Mouse (Mus musculus): Measurements from ENCODE around the gene Cfap99. TPM values are rescaled to one million over a fixed set of nuclear protein-coding genes. Genes with fewer than 3 reads are reported as not detected.

Cfap99 gene
- total RNA-seq (2021): under 1 TPM in 1 of 2 experiments, not detected in 1; 0.16 TPM
- long read RNA-seq, experiment 1: 0 reads
- long read RNA-seq, experiment 2: 0 reads

DNA sequence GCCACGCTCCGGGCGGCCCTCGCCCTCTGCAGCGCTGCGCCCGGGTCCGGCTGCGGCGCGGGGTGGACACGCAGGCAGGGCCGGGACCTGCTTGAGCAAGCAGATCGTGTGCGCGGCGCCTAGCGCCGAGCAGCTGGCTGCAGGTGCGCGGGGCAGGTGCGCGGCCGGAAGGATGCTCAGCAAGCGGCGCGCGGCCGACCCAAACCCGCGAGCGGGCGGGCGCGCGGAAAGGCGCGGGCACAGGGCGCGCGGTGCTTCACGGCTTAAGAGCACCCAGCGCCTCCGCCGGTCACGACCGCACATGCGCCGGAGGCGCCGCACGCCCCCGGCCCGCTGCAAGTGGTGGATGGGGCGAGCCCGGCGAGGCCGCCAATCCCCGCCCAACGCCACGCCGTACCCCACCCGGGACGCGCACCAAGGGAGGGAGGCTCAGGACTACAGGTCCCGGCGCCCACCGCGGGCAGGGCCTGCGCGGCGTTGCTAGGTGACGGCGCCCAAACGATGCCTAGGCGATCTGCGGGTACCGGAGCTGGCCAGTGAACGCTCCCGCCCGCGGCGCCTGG is at the start of gene Cfap99, which contains the start of gene Zfyve28:
Gene Cfap99, plus strand, starts transcription at position 447 of the 563 bp plus-strand sequence.
Gene Zfyve28, minus strand, starts transcription at position 296 of the 563 bp plus-strand sequence.
- DNase-seq: peak; percentile 78
- intact Hi-C loops (cut with DNase I; ENCODE audit: low total_unique reads): no loop called here

DNA sequence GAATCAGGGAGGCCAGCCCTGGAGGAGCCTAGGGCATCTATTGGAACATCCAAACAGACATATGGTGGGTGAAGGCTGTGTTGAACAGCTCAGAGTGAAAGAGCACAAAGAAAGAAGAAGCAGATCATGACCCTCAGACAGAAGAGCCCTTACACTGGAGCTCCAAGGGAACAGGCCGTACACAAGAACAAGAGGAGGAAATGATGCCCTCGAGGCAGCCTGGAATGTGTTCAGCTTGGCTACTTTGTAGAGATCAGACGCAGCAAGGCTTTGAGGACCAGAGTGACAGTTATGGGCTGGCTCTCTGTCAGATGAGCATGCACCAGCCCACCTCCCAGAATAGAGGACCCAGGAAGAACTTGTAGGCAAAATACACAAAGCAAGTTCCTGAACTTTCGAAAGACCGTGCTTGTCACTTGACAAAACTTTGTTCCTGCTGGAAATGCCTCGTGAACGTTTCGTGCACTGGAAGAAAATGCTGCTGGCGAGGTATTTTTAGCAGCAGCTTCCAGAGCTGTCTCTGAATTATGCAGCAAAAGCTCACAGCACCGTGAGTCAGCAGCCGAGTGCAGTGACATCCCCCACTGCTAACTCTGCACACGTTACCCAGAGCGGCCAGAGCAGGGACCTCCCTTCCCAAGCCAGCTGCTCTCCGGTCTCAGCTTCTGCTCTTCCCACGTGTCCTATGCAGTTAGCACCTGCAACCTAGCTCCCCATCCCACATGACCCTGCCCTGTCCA is 46.0 kb upstream of the Cfap99 start:
- intact Hi-C loops (cut with DNase I; ENCODE audit: low total_unique reads): no loop called here
- peak; percentile 50 for DNase-seq

DNA sequence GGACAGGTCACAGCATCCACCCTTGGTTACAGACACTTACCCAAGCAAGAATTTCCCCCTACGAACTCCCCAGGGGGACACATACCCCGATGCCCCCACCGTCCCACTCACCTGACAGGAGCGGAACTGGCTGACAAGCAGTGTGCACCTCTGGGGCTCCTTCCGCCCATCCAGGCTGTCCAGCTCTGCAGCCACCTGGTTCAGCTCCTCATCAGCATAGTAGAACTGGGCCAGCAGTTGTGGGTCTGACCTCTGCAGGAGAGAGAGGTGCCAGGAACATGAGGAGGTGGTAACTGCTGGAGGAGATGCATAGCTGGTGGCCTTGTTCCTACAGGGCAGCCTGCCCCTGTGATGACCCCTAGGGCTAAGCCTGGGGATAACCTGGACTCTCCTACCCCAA is 45.3 kb upstream of the Cfap99 start:
- DNase-seq: no peak

DNA sequence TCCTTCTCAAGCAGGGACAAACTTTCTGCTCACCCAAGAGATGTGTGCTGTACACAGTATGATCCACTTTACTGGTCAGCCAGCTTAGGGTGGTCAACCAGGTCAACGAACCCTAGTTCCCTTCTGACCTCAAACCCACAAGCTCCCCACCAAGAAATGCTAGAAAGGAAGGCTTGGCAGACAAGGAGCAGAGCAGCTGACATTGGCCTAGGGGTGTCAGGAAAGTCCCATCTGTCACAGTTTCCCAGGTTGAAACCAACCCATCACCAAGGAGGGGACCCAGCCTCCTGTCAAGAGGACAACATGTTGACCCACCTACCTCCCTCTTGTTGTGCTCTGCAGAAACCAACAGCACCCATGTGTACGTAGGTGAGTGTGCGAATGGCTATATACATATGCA is 42.0 kb upstream of the Cfap99 start:
- intact Hi-C loops (cut with DNase I; ENCODE audit: low total_unique reads): no loop called here

More for the DNA sequence above, 45.3 kb upstream of the Cfap99 start:
- intact Hi-C loops (cut with DNase I; ENCODE audit: low total_unique reads): no loop called here

DNA sequence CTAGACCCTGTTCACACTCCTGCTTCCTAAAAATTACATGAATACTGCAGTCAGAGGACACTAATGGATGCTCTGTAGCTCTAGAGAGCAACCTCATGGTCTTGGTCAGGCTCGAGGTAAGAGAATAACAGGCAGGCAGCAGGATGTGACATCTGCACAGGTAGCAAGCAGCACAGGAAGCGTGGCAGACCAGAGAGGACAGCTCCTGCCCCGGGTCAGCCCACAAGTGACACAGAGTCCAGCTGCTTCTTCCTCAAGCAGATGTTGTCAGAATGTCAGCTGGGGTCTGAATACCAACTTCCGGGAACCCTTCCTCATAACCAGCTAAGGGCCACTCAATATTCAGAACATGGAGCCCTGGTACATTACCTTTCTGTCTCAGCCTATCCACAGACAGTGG is 39.3 kb upstream of the Cfap99 start:
- DNase-seq: no peak
- intact Hi-C loops (cut with DNase I; ENCODE audit: low total_unique reads): no loop called here

More for the DNA sequence above, 42.0 kb upstream of the Cfap99 start:
- no peak for DNase-seq

DNA sequence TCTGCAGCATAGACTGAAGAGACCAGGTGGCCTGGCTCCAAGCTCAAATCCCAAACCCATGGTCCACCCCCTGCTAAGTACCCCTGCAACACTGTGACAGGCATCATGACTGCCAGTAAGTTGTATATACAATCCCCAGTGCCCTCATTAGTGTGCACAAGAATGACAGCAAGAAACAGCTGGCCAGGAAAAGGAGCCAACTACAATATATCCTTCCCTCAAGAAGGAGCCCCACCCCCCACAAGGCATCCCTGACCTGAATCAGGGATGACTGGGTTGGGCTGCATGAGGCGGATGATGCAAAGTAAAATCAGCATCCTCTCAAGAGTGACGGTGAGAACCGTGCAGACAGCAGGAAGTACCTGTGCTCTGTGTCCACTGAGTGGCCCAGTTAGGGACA is 38.3 kb upstream of the Cfap99 start:
- intact Hi-C loops (cut with DNase I; ENCODE audit: low total_unique reads): no loop called here
- DNase-seq: no peak

DNA sequence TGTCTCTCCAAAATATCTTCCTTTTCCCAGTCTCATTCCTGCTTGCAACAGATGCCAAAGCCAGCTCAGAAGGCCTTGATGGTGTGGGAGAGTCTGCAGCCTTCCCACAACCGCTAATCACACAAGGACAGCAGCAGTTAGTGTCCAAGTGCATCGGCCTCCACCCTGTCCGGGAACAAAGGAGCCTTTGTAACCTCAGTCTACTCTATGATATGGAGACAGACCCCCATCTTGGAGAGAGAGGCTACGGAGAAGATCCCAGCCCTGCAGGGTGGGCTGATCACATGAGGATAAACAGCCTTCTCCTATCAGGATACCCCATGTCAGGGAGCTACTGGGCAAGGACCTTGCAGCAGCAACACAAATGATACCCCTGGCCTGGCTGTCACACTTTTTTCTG is 36.6 kb upstream of the Cfap99 start:
- intact Hi-C loops (cut with DNase I; ENCODE audit: low total_unique reads): no loop called here

DNA sequence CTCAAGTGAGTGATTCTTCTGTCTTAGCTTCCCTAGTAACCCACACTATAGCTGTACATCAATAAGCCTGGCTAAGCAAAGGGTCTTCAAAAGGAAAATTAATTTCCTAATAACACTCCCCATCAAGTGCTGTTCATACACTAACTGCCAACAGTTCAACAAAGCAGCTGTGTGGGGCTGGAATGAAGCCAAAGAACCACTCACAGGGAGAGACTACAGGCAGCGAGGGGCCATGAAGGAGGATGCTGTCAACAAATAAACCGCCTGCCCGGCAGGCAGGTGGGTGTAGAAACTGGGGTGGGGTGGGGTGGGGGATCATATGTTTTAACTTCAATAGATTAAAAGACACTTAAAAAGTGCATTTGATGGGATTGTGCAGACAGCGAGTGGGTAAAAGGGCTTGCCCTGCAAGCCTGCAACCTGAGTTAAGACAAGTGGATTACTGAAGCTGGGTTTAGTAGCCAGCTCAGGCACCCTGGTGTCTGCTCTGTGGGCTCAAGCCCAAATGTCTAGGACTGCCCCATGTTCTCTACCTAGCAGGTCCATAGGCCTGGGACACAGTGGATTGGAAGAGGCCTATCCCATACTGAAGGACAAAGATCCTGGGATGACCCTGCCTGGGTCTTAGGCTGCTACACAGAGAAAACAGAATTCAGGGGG is 36.0 kb upstream of the Cfap99 start:
- intact Hi-C loops (cut with DNase I; ENCODE audit: low total_unique reads): no loop called here
- no peak for DNase-seq

More for the DNA sequence above, 36.6 kb upstream of the Cfap99 start:
- DNase-seq: no peak

DNA sequence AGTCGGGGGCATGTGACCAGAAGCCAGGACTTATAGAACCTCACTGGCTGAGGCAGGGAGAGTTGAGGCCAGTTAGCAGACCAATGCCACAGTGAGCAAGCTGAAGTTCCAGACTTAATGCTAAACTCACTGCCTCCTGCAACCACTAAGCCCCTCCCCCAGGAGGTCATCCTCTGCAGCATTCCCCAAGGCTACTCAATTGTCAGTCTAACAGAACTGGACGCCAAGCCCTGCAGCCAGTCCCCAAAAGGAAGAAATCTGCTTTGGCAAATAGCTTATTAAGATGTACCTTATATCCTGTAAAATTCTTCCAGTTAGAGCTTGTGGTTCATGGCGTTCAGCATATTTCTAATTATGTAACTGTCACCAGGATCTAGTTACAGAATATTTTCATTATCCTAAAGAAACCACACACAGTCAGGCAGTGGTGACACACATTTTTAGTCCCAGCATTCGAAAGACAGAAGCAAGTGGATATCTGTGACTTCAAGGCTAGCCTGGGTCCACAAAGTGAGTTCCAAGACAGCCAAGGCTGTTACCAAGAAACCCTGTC is 35.4 kb upstream of the Cfap99 start:
- intact Hi-C loops (cut with DNase I; ENCODE audit: low total_unique reads): no loop called here
- no peak for DNase-seq

DNA sequence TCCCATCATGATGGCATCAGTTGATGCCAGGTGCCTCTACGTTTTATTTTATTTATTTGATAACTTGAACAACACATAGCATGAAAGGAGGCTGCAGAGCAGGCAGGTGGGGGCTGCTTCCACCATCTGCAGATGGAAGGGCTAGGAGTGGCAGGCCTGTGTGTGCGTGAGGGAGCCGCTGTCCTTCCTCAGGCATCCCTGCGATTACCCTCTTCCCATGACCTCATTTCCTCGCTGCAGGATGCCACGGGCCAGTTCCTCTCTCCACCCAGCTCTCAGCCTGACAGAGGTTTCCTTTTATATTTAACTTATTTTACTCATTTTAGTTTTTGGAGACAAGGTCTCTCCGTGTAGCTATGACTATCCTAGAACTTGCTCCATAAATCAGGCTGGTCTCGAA is 34.1 kb upstream of the Cfap99 start:
- DNase-seq: no peak

DNA sequence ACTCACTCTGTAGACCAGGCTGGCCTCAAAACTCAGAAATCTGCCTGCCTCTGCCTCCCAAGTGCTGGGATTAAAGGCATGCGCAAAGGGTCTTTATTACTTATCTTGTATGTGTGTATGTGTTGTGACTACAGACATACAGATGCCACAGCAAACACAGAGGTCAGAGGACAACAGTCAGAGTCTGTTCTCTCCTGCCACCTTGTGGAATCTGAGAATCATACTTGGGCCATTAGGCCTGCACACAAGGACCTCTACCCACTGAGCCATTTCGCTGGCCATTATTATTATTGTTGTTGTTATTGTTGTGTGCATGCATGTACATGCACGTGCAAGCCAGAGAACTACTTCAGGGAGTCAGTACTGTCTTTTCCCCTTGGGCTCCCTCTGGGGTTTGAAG is 33.2 kb upstream of the Cfap99 start:
- DNase-seq: no peak
- intact Hi-C loops (cut with DNase I; ENCODE audit: low total_unique reads): no loop called here

More for the DNA sequence above, 34.1 kb upstream of the Cfap99 start:
- intact Hi-C loops (cut with DNase I; ENCODE audit: low total_unique reads): no loop called here

DNA sequence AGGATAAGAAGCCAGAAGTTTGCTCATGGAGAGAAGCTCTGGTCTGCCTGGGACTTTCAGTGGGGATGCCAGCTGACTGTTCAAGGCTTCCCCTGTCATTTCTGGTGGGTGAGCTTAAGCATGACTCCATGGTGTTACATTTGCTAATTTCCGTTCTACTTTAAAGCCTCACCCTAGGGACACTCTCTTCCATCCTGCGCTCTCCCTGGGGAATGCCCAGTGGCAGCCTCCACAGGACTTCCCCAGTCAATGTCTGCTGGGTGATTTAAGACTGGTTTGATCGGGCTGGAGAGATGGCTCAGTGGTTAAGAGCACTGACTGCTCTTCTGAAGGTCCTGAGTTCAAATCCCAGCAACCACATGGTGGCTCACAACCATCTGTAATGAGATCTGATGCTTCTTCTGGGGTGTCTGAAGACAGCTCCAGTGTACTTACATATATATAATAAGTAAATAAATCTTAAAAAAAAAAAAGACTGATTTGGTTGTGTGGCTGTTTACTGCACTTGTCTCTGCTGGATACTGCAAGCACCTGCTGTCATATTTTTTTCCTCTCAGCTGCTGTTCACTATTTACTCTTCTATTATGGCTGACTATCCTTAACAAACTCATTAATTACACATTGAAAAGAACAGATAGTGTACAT is 29.1 kb upstream of the Cfap99 start:
- no peak for DNase-seq
- intact Hi-C loops (cut with DNase I; ENCODE audit: low total_unique reads): no loop called here

DNA sequence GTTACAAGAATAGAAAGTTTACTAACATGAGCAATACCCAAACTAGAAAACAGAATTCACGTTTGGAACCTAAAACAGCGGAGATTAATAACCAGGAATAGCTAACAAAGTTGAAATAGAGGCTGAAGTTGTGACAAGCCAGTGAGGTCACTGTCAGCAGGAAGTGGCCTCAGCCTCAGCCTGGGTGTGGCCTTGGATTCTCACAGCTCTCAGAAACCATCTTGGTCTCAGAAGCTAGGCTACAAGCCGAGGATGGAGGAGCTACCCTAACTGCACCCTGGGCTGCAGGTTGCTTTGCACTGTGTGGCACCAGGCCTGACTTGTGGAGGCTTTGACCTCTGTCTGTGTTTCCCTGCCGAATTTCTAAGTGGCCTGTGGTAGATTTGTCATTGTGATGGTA is 22.3 kb upstream of the Cfap99 start:
- no peak for DNase-seq
- intact Hi-C loops (cut with DNase I; ENCODE audit: low total_unique reads): no loop called here

DNA sequence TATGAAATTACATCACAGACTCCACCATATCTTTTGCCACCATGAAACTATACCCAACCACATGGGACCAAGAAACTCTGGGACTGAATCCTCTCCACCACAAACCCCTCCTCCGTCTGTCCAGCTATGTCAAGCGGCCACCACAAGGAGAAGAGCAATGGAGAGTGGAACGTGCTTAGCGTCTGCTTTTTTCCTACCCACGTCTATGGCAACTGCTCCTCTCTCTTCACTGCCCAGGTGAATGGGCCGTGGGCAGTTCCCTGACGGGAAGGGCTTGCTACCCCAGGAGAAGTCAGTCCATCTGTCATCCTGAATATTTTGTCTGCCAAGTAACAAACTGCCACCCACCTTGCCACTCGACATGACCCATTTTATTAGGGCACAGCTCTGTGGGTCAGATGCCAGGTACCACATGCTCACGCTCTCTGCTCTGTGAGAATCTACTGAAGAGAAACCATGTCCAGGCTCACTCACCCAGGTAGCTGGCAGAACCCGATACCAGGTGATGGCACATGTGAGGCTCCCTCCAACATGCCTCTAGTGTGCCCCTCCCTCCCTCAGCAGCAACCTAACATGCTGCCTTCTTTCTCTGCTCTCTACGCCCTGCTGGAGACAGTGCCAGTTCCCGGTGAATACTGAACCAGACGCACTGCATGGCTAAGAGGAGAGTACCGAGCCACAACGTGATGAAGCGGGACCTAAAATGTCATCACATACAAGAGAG is 19.0 kb upstream of the Cfap99 start:
- intact Hi-C loops (cut with DNase I; ENCODE audit: low total_unique reads): no loop called here
- DNase-seq: no peak

DNA sequence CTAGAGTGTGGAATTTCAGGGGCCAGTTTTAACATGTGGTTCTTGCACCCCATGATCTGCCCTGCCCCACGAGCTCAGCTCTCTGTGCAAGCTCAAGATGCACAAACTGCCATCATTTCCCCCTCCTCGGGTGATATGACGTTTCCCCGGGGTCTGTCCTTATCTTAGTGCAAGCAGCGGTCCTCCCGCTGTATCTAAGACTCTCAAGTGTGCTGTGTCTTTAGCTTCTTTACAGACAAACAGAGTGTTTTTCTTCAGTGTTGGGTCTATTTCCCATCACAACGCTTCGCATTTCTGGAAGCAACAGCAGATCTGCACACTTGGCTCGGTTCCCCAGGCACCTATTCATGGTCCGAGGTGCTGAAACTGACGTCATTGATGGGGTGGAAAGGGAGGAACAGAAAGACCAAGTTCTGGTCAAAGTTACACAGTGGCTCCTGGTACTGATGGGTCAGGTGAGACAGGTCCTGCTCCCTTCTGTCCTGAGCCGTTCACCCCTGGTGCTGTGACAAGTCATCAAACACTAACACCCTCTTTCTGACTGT is 18.4 kb upstream of the Cfap99 start:
- intact Hi-C loops (cut with DNase I; ENCODE audit: low total_unique reads): no loop called here
- DNase-seq: no peak

DNA sequence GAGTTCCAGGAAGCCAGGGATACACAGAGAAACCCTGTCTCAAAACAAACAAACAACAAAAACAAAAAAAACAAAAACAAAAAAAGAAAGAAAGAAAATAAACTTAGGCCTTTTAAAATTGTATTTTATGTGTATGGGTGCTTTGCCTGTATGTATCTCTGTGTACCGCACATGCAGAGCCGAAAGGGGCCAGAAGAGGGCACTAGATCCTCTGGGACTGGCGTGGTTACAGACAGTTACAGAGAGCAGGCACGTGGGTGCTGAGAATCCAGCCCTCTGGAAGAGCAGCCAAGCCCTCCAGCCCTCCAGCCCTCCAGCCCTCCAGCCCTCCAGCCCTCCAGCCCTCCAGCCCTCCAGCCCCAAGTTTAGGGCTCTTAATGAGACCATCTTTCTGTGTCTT is 16.7 kb upstream of the Cfap99 start:
- DNase-seq: no peak
- intact Hi-C loops (cut with DNase I; ENCODE audit: low total_unique reads): no loop called here

DNA sequence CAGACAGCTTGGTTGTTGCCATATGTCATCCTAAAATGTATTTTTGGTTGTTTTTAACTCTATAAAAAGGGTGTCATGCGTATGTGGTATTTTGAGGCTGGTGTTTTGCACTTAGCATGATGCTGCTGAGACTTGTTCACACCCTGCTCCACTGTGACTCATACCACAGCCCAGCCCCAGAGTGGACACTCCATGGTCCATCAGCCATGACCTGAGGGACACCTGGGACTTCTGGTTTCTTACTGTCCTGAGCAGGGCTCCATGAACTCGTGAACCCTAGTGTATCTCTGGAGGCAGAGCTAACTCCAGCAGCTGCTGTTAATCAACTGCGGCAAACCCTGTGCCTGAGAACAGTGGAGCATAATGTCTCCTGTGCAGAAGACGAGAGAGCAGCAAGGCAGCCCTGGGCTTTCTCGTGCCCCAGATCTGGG is 15.1 kb upstream of the Cfap99 start:
- DNase-seq: no peak
- intact Hi-C loops (cut with DNase I; ENCODE audit: low total_unique reads): no loop called here

DNA sequence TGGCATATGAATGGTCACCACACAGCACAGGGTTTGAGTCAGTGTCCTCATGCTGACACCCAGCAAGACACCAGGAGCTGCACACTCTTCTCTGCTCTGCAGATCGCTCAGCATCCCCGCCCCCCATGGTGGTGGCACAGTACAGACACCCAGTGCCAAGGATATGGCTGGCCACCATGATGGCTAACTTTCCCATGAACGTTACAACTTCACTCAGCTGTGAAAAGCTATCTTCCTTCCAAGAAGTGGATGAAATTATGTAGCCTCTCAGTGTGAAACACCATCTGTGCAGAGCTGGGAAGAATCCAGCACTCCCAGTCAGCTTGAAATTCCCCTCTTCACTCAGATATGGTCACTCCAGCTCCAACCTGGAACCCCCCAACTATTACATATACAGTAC is 14.1 kb upstream of the Cfap99 start:
- intact Hi-C loops (cut with DNase I; ENCODE audit: low total_unique reads): no loop called here

DNA sequence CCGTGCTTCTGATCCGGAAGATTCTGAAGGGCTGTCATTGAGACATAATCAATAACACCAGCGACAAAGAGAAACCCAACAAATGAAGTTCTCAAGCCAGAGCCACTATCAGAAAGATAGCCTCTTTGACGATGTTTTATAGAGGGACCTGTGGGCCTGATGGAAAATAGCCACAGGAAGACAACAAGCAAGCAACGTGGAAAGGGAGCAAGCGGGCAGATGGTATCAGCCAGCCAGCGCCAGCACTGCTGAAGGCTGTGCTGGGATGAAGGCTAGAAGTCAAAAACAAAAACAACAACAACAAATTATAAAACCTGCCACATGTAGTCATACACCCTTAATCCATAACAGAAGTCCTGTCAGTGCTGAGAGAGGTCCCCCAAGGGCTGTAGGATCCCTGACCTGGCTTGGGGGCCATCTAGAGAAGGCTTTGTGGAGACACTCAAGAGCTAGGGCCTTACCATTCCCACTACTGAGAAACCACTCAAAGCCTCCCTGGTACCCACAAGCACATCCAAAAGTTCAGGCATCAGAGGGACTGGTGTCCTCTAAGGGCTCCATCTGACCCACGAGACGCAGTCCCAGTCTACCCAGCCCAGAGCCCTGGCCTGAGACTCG is 13.6 kb upstream of the Cfap99 start:
- no peak for DNase-seq
- intact Hi-C loops (cut with DNase I; ENCODE audit: low total_unique reads): no loop called here

More for the DNA sequence above, 14.1 kb upstream of the Cfap99 start:
- DNase-seq: no peak
